Mouse (Mus musculus) bone marrow, adult 2 months (tissue): ENCODE results near the gene Susd4.

Experiments
- CTCF ChIP-seq: fragments of 200-500 bp; IDR thresholded peaks from 2 replicates; pipeline ENCODE4 v1.5.1; 2011; ENCODE audit warnings: low read length, control low read depth; ENCODE audit not compliant: control insufficient read depth, insufficient read depth
- POLR2A ChIP-seq: fragments of 200-500 bp; IDR thresholded peaks from 2 replicates; pipeline ENCODE4 v1.6.1; 2011; ENCODE audit warnings: low read depth, mild to moderate bottlenecking, control low read depth, low read length, borderline replicate concordance; ENCODE audit not compliant: control insufficient read depth

GRCm38 (mm10) chr1:182895698-182896097 lies 132.0 kb downstream of the Susd4 start:
- TF ChIP-seq POLR2A (no peak), CTCF (peak; percentile 72)
